Mouse (Mus musculus): ENCODE measurements around the gene Slc5a2. TPM values are rescaled to one million over a fixed set of nuclear protein-coding genes. Genes with fewer than 3 reads are reported as not detected.

Gene Slc5a2
- polyA plus RNA-seq, 1 experiment from 2014 or later = 0.13 TPM

DNA sequence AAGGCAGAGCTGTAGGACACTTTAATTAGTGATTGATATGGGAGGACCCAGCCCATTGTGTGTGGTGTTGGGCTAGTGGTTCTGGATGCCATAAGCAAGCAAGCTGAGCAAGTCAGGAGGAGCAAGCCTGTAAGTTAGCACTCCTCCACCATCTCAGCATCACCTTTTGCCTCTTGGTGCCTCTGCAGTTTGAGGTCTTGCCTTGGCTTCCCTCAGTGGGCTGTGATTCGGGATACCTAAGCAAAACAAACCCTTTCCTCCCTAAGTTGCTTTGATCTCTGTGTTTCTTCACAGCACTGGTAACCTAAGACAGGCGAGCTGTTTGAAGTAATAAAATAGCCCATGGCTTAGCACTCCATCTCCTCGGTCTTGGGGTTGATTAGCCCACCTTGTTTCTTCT lies 45.8 kb downstream of the Slc5a2 start:
- Histone ChIP-seq H3K27ac (ENCODE audit: low read depth, low read length) (no peak overlapping the region), H3K27me3 (ENCODE audit: control insufficient read depth, insufficient read depth, low read length) (no peaks in the 10 kb centered on the region), H3K4me2 (ENCODE audit: low read depth) (no peak overlapping the region), H3K36me3 (ENCODE audit: control insufficient read depth, insufficient read depth, low read length) (no peaks in the 10 kb centered on the region), H3K4me1 (ENCODE audit: control insufficient read depth, insufficient read depth, low read length) (no peaks in the 10 kb centered on the region), H3K9ac (ENCODE audit: low read length) (no peak overlapping the region), H3K4me3 (ENCODE audit: low read depth, low read length) (no peak overlapping the region), H3K9me3 (ENCODE audit: control insufficient read depth, low read length) (no peaks in the 10 kb centered on the region)
- DNase-seq (ENCODE audit: low spot score) = no peak
- ATAC-seq (ENCODE audit: insufficient read depth, low FRiP score, low TSS enrichment) = no peak
- 35% methylated on average over 3 of the region's 3 CpGs for WGBS

DNA sequence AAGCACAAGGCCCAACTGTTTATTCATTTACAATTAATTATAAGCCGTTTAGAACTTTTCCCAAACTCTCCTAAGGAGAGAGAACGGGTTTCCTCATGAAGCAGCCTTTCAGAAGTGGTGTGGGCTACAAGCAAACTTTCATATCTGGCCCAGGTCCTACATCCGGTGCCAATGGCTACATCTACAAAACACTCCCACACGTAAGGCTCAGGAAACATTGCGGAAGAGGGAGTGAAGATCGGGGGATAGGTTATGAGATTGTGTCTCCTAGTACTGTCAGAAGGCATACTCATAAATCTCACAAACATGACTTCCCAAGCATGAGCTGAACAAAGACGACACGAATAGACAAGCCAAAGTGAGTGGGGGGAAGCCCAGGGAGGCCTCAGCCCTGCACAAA lies 46.4 kb downstream of the Slc5a2 start:
- DNase-seq (ENCODE audit: low spot score) = no peak
- H3K9ac ChIP-seq (ENCODE audit: low read length) = no peak overlapping the region
- no peaks in the 10 kb centered on the region for H3K9me3 ChIP-seq (ENCODE audit: control insufficient read depth, low read length)
- no peaks in the 10 kb centered on the region for H3K36me3 ChIP-seq (ENCODE audit: control insufficient read depth, insufficient read depth, low read length)
- 69% methylated on average over 8 of the region's 8 CpGs for WGBS
- ATAC-seq (ENCODE audit: insufficient read depth, low FRiP score, low TSS enrichment) = no peak
- no peak overlapping the region for H3K4me2 ChIP-seq (ENCODE audit: low read depth)
- H3K4me3 ChIP-seq (ENCODE audit: low read depth, low read length) = no peak overlapping the region
- H3K27ac ChIP-seq (ENCODE audit: low read depth, low read length) = no peak overlapping the region
- H3K27me3 ChIP-seq (ENCODE audit: control insufficient read depth, insufficient read depth, low read length) = no peaks in the 10 kb centered on the region
- no peaks in the 10 kb centered on the region for H3K4me1 ChIP-seq (ENCODE audit: control insufficient read depth, insufficient read depth, low read length)

GRCm38 (mm10) chr7:128312375-128313059 lies 47.1 kb downstream of the Slc5a2 start:
- Histone ChIP-seq H3K4me3 (ENCODE audit: low read depth, low read length) (no peak overlapping the region), H3K4me2 (ENCODE audit: low read depth) (no peak overlapping the region), H3K36me3 (ENCODE audit: control insufficient read depth, insufficient read depth, low read length) (no peaks in the 10 kb centered on the region), H3K4me1 (ENCODE audit: control insufficient read depth, insufficient read depth, low read length) (no peaks in the 10 kb centered on the region), H3K27me3 (ENCODE audit: control insufficient read depth, insufficient read depth, low read length) (no peaks in the 10 kb centered on the region), H3K9me3 (ENCODE audit: control insufficient read depth, low read length) (no peaks in the 10 kb centered on the region), H3K27ac (ENCODE audit: low read depth, low read length) (no peak overlapping the region), H3K9ac (ENCODE audit: low read length) (no peak overlapping the region)
- no peak for DNase-seq (ENCODE audit: low spot score)
- ATAC-seq (ENCODE audit: insufficient read depth, low FRiP score, low TSS enrichment) = no peak
- WGBS = 61% methylated on average over 13 of the region's 13 CpGs

GRCm38 (mm10) chr7:128313601-128314000 lies 48.1 kb downstream of the Slc5a2 start:
- DNase-seq (ENCODE audit: low spot score) (no peak), ATAC-seq (ENCODE audit: insufficient read depth, low FRiP score, low TSS enrichment) (no peak)
- 89% methylated on average over 2 of the region's 2 CpGs for WGBS
- H3K4me3 ChIP-seq (ENCODE audit: low read depth, low read length) = no peak overlapping the region
- no peaks in the 10 kb centered on the region for H3K27me3 ChIP-seq (ENCODE audit: control insufficient read depth, insufficient read depth, low read length)
- H3K4me1 ChIP-seq (ENCODE audit: control insufficient read depth, insufficient read depth, low read length) = no peaks in the 10 kb centered on the region
- no peak overlapping the region for H3K9ac ChIP-seq (ENCODE audit: low read length)
- no peaks in the 10 kb centered on the region for H3K9me3 ChIP-seq (ENCODE audit: control insufficient read depth, low read length)
- H3K27ac ChIP-seq (ENCODE audit: low read depth, low read length) = no peak overlapping the region
- H3K4me2 ChIP-seq (ENCODE audit: low read depth) = no peak overlapping the region
- H3K36me3 ChIP-seq (ENCODE audit: control insufficient read depth, insufficient read depth, low read length) = no peaks in the 10 kb centered on the region

DNA sequence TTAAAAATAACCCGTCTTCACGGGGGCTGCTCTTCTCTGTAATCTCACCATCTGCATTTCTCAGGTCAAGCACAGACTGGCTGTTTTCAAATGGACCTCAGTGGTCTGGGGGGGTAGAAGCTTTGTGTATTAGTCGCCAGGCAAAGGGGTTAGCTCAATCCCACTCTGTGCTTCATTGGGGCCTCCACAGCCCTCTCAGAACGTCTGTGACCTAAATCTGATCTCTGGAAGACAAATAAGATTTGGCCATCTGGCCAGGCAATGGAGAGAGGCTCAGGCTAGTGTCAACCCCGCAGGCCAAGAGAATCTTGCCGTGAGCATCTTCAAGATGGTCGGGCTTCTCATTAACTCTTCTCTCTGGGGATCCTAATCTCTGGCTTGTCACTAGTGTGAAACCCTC lies 49.0 kb downstream of the Slc5a2 start:
- Histone ChIP-seq H3K27me3 (ENCODE audit: control insufficient read depth, insufficient read depth, low read length) (no peaks in the 10 kb centered on the region), H3K4me1 (ENCODE audit: control insufficient read depth, insufficient read depth, low read length) (no peaks in the 10 kb centered on the region), H3K4me3 (ENCODE audit: low read depth, low read length) (no peak overlapping the region), H3K9me3 (ENCODE audit: control insufficient read depth, low read length) (no peaks in the 10 kb centered on the region), H3K4me2 (ENCODE audit: low read depth) (no peak overlapping the region), H3K9ac (ENCODE audit: low read length) (no peak overlapping the region), H3K36me3 (ENCODE audit: control insufficient read depth, insufficient read depth, low read length) (no peaks in the 10 kb centered on the region), H3K27ac (ENCODE audit: low read depth, low read length) (no peak overlapping the region)
- DNase-seq (ENCODE audit: low spot score) = no peak
- 79% methylated on average over 7 of the region's 7 CpGs for WGBS
- no peak for ATAC-seq (ENCODE audit: insufficient read depth, low FRiP score, low TSS enrichment)

DNA sequence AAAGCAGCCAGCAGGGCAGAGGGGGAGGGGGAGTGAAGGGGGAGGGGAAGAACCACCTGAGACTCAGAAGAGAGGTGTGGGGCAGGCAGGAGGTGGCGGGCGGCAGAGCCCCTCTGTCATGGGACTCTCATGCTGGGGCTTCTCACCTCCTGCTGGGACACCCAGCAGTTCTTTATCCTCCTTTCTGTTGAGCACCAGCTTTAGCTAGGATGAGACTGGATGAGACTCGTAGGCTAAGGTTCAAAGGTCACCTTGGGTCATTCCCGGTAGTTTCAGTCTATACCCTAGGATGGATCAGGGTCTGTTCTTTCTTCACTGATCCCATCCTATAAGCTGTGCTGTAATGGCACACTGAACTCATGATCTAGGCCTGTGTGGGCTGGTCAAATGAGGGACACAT lies 51.6 kb downstream of the Slc5a2 start:
- H3K9me3 ChIP-seq (ENCODE audit: control insufficient read depth, low read length) = no peaks in the 10 kb centered on the region
- H3K36me3 ChIP-seq (ENCODE audit: control insufficient read depth, insufficient read depth, low read length) = no peaks in the 10 kb centered on the region
- H3K27me3 ChIP-seq (ENCODE audit: control insufficient read depth, insufficient read depth, low read length) = no peaks in the 10 kb centered on the region
- H3K4me2 ChIP-seq (ENCODE audit: low read depth) = no peak overlapping the region
- no peak for ATAC-seq (ENCODE audit: insufficient read depth, low FRiP score, low TSS enrichment)
- no peak for DNase-seq (ENCODE audit: low spot score)
- H3K27ac ChIP-seq (ENCODE audit: low read depth, low read length) = no peak overlapping the region
- no peak overlapping the region for H3K4me3 ChIP-seq (ENCODE audit: low read depth, low read length)
- no peak overlapping the region for H3K9ac ChIP-seq (ENCODE audit: low read length)
- no peaks in the 10 kb centered on the region for H3K4me1 ChIP-seq (ENCODE audit: control insufficient read depth, insufficient read depth, low read length)
- WGBS = 54% methylated on average over 4 of the region's 4 CpGs

DNA sequence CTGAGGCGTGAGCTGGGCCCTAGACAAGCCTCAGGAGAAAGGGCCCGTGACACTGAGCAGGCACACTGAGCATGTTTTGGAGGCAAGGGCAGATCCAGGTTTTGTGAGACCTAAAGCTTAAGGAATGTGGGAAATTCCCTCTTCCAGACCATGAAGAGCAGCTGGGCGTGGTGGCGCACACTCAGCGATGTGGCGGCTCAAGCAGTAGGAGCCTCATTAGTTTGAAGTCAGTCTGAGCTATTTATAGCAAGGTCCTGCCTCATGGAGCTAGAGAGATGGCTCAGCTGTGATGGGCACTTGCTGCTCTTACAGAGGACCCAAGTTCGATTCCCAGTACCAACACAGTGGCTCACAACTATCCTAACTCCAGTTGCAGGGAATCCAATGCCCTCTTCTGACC lies 53.7 kb downstream of the Slc5a2 start:
- no peak overlapping the region for H3K4me2 ChIP-seq (ENCODE audit: low read depth)
- 90% methylated on average over 7 of the region's 7 CpGs for WGBS
- no peak overlapping the region for H3K9ac ChIP-seq (ENCODE audit: low read length)
- H3K27ac ChIP-seq (ENCODE audit: low read depth, low read length) = no peak overlapping the region
- no peak overlapping the region for H3K4me3 ChIP-seq (ENCODE audit: low read depth, low read length)
- H3K4me1 ChIP-seq (ENCODE audit: control insufficient read depth, insufficient read depth, low read length) = no peaks in the 10 kb centered on the region
- no peaks in the 10 kb centered on the region for H3K27me3 ChIP-seq (ENCODE audit: control insufficient read depth, insufficient read depth, low read length)
- no peak for ATAC-seq (ENCODE audit: insufficient read depth, low FRiP score, low TSS enrichment)
- H3K9me3 ChIP-seq (ENCODE audit: control insufficient read depth, low read length) = no peaks in the 10 kb centered on the region
- H3K36me3 ChIP-seq (ENCODE audit: control insufficient read depth, insufficient read depth, low read length) = no peaks in the 10 kb centered on the region
- DNase-seq (ENCODE audit: low spot score) = no peak

DNA sequence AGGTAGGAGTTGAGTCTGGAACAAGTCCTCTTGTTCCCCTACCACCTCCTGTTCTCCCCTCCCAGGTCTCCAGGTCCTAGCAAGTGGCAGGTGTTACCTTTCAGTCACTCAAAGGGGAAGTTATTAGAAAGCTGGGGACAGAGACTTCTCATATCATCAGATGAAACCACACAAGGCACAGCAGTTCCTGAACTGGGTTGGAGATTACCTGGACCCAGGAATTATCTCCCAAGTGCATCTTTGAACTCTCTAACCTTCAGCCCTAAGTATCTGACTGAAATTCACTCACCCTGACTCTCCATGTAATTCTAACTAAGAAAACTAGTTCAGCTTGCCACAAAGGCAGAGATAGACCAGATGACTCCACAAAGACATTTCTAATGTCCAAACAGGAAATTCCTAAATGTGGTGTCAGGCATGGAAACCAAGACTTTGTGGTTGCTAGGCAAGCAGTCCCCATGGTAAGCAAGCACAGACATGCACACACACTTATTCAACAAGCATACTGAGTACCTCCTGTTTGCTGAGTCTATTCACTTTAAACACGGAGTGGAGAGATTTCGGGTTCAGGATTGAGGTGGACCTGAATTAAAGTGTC lies 54.9 kb downstream of the Slc5a2 start:
- H3K27me3 ChIP-seq (ENCODE audit: control insufficient read depth, insufficient read depth, low read length) = no peaks in the 10 kb centered on the region
- no peaks in the 10 kb centered on the region for H3K4me1 ChIP-seq (ENCODE audit: control insufficient read depth, insufficient read depth, low read length)
- no peak overlapping the region for H3K4me3 ChIP-seq (ENCODE audit: low read depth, low read length)
- no peaks in the 10 kb centered on the region for H3K9me3 ChIP-seq (ENCODE audit: control insufficient read depth, low read length)
- no peak overlapping the region for H3K27ac ChIP-seq (ENCODE audit: low read depth, low read length)
- DNase-seq (ENCODE audit: low spot score) (no peak), ATAC-seq (ENCODE audit: insufficient read depth, low FRiP score, low TSS enrichment) (no peak)
- H3K9ac ChIP-seq (ENCODE audit: low read length) = no peak overlapping the region
- no peak overlapping the region for H3K4me2 ChIP-seq (ENCODE audit: low read depth)
- H3K36me3 ChIP-seq (ENCODE audit: control insufficient read depth, insufficient read depth, low read length) = no peaks in the 10 kb centered on the region
- WGBS = 86% methylated on average over 2 of the region's 2 CpGs

- H3K9me3 ChIP-seq (ENCODE audit: control insufficient read depth, low read length) = no peaks in the 10 kb centered on the region
- ATAC-seq (ENCODE audit: insufficient read depth, low FRiP score, low TSS enrichment) (no peak), DNase-seq (ENCODE audit: low spot score) (no peak)
- no peak overlapping the region for H3K27ac ChIP-seq (ENCODE audit: low read depth, low read length)
- 75% methylated on average over 7 of the region's 7 CpGs for WGBS
- no peak overlapping the region for H3K9ac ChIP-seq (ENCODE audit: low read length)
- H3K36me3 ChIP-seq (ENCODE audit: control insufficient read depth, insufficient read depth, low read length) = no peaks in the 10 kb centered on the region
- no peak overlapping the region for H3K4me3 ChIP-seq (ENCODE audit: low read depth, low read length)
- H3K4me1 ChIP-seq (ENCODE audit: control insufficient read depth, insufficient read depth, low read length) = no peaks in the 10 kb centered on the region
- no peak overlapping the region for H3K4me2 ChIP-seq (ENCODE audit: low read depth)
- no peaks in the 10 kb centered on the region for H3K27me3 ChIP-seq (ENCODE audit: control insufficient read depth, insufficient read depth, low read length)
Measured at GRCm38 (mm10) chr7:128321260-128321659, 55.8 kb downstream of the Slc5a2 start.
